Mouse (Mus musculus) megakaryocyte progenitor cell, adult 5-6 weeks (primary cell): Measurements from ENCODE around the gene B430306N03Rik. TPM values are rescaled to one million over a fixed set of nuclear protein-coding genes. Genes with fewer than 3 reads are reported as not detected.

Experiments used
- ATAC-seq: replicated peaks from 2 replicates; pipeline ENCODE4 v1.8.0; 2016; ENCODE audit warnings: mild to moderate bottlenecking, moderate TSS enrichment, inconsistent platforms; ENCODE audit not compliant: poor library complexity
- total RNA-seq, 2 experiments: library from RNA; stranded (forward) in 1 of 2; stranded (reverse) in 1 of 2; fragments of 157-497, 149-512 nt in 1 of 2; fragments of 200-1000 nt in 1 of 2; gene quantifications; 2 replicates each; pipeline versions ENCODE4 v1.2.3 to v1.2.4; 2015 to 2017

Gene B430306N03Rik
- total RNA-seq, 2 experiments from 2014 or later = 4.6 to 8.3 TPM

DNA sequence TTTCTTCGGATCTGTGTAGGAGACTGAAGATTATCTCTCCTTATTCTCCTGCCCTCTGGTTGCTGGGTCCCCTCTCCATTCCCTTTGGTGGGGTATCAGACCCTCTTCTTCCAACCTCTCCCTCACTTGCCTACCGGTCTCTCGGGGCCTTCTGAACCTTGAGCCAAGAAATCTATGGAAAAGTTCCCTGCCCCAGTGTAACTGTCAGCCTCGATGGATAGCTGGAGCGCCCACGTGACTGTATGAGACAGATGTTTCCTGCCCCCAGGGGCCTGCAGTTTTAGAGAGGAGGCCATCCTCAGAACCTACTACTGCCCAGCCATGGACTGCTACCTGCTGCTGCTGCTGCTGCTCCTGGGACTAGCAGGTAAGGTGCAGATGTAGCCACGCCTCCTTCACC, 43.7 kb downstream of the B430306N03Rik start, which contains the start of gene Treml1:
Treml1 (plus strand) TSS at position 301 of the 400 bp plus-strand sequence.
- ATAC-seq = no peak

DNA sequence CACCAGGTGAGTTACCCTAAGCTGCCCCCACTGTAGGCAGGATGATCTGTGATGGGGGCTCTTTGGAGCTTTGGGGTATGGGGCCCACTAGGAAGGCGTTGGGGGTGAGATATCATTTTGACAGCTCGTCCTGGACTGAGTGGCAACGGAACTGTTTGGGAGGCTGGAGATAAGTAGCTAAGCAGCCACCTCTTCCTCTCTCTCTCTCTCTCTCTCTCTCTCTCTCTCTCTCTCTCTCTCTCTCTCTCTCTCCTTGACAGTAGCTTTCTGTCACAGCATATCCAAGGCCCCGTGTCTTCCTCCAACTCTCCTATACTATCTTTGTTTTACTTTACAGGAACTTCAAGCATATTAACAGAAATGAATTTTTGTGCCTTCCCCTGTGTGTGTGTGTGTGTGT, 44.5 kb downstream of the B430306N03Rik start:
- peak; percentile 56 for ATAC-seq

DNA sequence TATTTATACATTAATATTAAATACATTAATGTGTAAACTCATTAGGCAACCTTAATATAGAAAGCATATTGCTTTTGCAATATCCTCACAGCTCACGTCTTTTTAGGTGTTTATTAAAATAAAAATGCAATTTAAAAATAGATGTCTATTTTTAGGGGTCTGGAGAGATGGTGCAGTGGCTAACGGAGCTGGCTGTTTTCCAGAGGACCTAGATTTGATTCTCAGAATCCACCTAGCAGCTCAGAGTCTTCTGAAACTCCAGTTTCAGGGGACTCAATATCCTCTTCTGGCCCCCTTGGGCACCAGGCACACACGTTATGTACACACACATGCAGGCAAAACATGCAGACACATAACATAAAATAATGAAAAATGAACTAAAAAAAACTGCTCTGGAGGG, 46.4 kb downstream of the B430306N03Rik start:
- no peak for ATAC-seq

DNA sequence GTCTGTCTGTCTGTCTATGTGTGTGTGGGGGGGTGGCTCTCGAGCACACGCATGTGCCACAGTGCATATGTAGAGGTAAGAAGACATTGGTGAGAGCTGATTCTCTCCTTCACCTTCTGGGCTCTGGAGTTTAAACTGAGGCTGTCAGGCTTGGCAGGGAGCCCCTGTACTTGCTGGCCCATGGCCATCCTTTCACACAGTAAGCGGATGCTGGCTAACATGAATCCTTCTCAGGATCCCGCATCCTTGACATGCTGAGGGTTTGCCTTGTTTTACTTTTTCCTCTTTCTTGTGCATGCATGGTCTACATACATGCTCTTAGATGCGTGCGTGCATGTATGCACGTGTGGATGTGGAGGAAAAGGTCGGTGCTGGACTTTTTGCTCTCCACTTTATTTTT, 47.0 kb downstream of the B430306N03Rik start:
- no peak for ATAC-seq

DNA sequence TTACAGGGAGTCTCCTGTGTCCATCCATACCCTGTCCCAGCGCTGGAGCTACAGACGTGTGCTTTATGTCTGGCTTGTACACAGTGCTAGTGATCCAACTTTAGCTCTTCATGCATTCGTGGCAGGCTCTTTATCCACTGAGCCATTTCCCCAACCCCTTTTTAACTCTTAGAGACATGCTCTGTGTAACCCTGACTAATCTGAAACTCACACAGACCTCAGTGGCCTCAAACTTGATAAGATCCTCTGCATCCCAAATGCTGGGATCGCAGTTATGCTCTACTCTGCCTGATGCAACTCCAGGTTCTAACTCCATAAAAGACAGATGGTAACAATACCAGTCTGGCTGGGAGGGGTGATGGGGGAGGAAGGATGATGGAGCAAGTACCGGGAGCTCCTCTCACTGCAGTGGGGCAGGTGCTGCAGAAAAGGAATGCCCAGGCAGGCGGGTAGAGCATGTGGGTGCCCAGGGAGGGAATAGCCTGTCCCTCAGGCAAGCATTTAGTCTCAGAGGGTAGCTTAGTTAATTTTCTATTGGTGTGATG, 47.6 kb downstream of the B430306N03Rik start:
- ATAC-seq = peak; percentile 18; the same call in 1 of the 2 replicates

DNA sequence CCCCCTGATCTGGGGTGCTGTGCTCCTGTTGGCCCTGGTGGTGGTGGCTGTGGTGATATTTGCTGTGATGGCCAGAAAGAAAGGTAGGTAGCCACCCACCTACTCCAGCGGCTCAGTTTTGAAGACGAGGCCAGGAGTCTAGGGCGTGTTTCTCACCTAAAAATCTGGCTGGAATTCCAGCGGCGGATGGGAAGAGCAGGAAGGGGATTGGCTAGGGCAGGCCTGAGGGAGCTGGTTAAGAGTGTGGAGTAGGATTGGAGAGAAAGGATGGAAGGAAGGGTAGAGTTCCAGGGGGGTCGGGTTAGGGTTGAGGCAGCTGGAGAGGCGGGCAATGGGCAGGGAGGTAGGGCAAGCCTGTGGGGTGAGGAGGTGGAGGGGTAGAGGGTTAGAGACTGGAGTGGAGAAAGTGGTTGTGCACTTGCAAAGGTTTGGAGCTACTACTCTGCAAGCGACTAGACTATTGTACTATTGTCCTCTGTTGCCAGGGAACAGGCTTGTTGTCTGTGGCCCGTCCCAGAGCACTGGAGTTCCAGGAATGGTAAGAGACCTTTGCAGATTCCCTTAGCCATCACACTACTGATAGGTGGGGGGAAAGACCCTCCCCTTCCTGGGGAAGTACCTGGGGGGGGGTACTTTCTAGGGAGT, 49.7 kb downstream of the B430306N03Rik start:
- no peak for ATAC-seq

DNA sequence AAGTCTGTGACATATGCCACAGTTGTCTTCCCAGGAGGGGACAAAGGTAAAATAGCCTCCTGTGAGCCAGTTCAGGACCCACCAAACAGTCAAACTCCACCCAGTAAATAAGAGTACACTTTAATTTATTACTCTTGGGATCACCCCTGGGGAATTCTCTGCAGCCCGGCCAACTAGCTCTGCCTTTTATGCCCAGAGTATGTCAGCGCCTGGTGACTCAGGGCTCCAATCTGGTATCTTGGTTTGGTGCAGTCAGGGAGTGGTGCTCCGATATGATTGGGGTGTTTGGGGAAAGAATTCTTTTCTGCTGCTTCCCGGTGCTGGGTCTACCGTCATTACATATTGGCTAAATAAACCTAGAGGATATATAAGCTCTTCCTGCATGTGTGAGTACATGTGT, 50.9 kb downstream of the B430306N03Rik start:
- no peak for ATAC-seq

DNA sequence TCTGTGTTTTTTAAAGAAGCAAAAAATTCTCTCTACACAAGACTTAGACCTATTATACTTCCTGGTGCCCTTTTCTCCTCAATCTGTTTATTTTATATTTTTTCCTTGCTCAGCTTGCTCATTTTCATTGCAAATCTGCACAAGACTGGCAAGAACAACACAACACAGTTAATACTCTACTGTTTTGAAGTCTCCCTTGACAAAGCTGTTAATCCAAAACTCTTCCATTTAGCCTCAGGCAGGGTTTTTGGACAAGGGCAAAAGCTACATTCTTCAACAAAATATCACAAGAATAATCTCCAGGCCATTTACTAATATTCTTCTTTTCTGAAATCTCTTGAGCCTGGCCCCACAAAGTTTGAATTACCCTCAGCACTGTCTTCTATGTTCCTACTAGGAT, 55.7 kb downstream of the B430306N03Rik start:
- ATAC-seq = no peak

DNA sequence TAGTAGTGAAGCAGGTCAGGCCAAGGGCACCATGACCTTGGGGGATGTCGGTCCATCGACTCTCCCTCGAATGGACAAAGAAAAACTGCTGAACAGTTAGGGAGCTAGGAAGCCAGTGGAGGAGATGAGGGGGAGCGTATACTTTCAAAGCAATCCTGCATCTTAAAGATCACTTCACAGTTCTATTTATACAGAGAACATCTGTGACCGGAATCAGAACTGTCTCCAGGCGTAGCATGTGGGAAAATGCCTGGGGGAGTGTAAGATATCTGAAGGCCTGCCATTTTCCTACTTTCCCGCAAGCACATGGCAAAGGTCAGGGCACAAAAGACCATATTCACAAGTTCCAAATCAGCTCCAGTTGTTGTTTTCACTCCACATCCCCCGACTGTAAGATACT, 57.0 kb downstream of the B430306N03Rik start:
- ATAC-seq = no peak

DNA sequence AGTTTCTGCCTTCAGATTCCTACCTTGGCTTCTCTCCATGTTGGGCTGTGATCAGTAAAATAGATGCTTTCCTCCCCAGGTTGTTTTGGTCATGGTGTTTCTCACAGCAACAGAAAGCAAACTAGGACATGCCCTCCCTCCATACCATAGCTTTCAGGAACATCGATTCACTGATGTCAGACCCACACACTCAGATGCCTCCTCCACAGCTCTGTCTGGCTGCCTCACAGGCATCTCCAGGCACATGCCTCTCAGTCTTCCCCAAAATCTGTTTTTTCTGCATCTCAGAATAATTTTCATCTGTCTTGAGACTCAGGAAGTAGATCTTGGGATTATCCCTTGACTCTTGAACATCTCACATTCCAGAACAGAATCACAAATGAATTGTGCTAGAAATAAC, 60.2 kb downstream of the B430306N03Rik start:
- ATAC-seq = no peak

Other genes starting within 250 kb of the B430306N03Rik start
- gene 1700067P10Rik, start 226.8 kb upstream of the B430306N03Rik start, total RNA-seq (2015) = not detected in 2 replicates
- not detected in 2 replicates for gene 1700067P10Rik, start 226.8 kb upstream of the B430306N03Rik start, total RNA-seq (2017)
- gene 9830107B12Rik, start 169.9 kb upstream of the B430306N03Rik start, total RNA-seq (2015) = 0.62 and 1.1 TPM in 2 replicates
- 2.3 and 2.4 TPM in 2 replicates for gene 9830107B12Rik, start 169.9 kb upstream of the B430306N03Rik start, total RNA-seq (2017)
- gene A530064D06Rik, start 148.9 kb upstream of the B430306N03Rik start, total RNA-seq (2015) = 1.0 and 2.3 TPM in 2 replicates
- gene A530064D06Rik, start 148.9 kb upstream of the B430306N03Rik start, total RNA-seq (2017) = 2.8 and 3.9 TPM in 2 replicates
- gene Trem1, start 83.4 kb upstream of the B430306N03Rik start, total RNA-seq (2015) = 4.8 and 5.9 TPM in 2 replicates
- 13.1 and 15.3 TPM in 2 replicates for gene Trem1, start 83.4 kb upstream of the B430306N03Rik start, total RNA-seq (2017)
- gene Trem3, start 68.4 kb upstream of the B430306N03Rik start, total RNA-seq (2015) = 124 and 147 TPM in 2 replicates
- 113 and 150 TPM in 2 replicates for gene Trem3, start 68.4 kb upstream of the B430306N03Rik start, total RNA-seq (2017)
- gene Treml4, start 51.8 kb upstream of the B430306N03Rik start, total RNA-seq (2015) = 0.10 and 0.76 TPM in 2 replicates
- 2.2 and 2.9 TPM in 2 replicates for gene Treml4, start 51.8 kb upstream of the B430306N03Rik start, total RNA-seq (2017)
- 42.9 and 54.0 TPM in 2 replicates for gene Treml2, start 16.6 kb upstream of the B430306N03Rik start, total RNA-seq (2015)
- gene Treml2, start 16.6 kb upstream of the B430306N03Rik start, total RNA-seq (2017) = 43.9 and 50.8 TPM in 2 replicates
- 3.4 and 5.7 TPM in 2 replicates for gene Trem2, start 30.3 kb downstream of the B430306N03Rik start, total RNA-seq (2015)
- gene Trem2, start 30.3 kb downstream of the B430306N03Rik start, total RNA-seq (2017) = 4.2 and 13.6 TPM in 2 replicates
- gene Treml1, start 43.8 kb downstream of the B430306N03Rik start, total RNA-seq (2015) = 0.24 and 0.62 TPM in 2 replicates
- not detected in 2 replicates for gene Treml1, start 43.8 kb downstream of the B430306N03Rik start, total RNA-seq (2017)
- 103 and 105 TPM in 2 replicates for gene Nfya, start 93.8 kb downstream of the B430306N03Rik start, total RNA-seq (2015)
- gene Nfya, start 93.8 kb downstream of the B430306N03Rik start, total RNA-seq (2017) = 34.4 and 38.0 TPM in 2 replicates
- 39.8 and 42.4 TPM in 2 replicates for gene Oard1, start 93.9 kb downstream of the B430306N03Rik start, total RNA-seq (2015)
- gene Oard1, start 93.9 kb downstream of the B430306N03Rik start, total RNA-seq (2017) = 57.9 and 60.9 TPM in 2 replicates
- gene Apobec2, start 116.8 kb downstream of the B430306N03Rik start, total RNA-seq (2015) = not detected in 2 replicates
- gene Apobec2, start 116.8 kb downstream of the B430306N03Rik start, total RNA-seq (2017) = not detected in 2 replicates
- gene Tspo2, start 135.4 kb downstream of the B430306N03Rik start, total RNA-seq (2015) = 5.9 and 18.8 TPM in 2 replicates
- gene Tspo2, start 135.4 kb downstream of the B430306N03Rik start, total RNA-seq (2017) = 4.2 and 6.8 TPM in 2 replicates
- gene Unc5cl, start 138.8 kb downstream of the B430306N03Rik start, total RNA-seq (2015) = 0.42 and 0.66 TPM in 2 replicates
- 0.79 and 3.6 TPM in 2 replicates for gene Unc5cl, start 138.8 kb downstream of the B430306N03Rik start, total RNA-seq (2017)